Mouse (Mus musculus) hindbrain, embryonic 16.5 days (tissue): ENCODE results near the gene Dhrs7. TPM values are rescaled to one million over a fixed set of nuclear protein-coding genes. Genes with fewer than 3 reads are reported as not detected.
"Not testable (repeated sequence)": the region's sequence is repeated elsewhere in the genome, so short reads cannot be mapped to it uniquely, and the experiment has no call there.

Source experiments
- ATAC-seq: fragments of 200-750 bp; cut with Nextera tagmentation; 2 replicates; pipeline ENCODE4 v1.8.0; 2017; ENCODE audit warnings: moderate TSS enrichment, moderate library complexity
- H3K27ac ChIP-seq: fragments of 300-500 bp; sonication (generic); 2 replicates; pipeline ENCODE4 v1.5.1; 2014; ENCODE audit warnings: low read depth, mild to moderate bottlenecking, control low read depth, low read length, moderate library complexity
- H3K27me3 ChIP-seq: fragments of 300-500 bp; sonication (generic); replicated peaks from 2 replicates; pipeline ENCODE4 v1.6.1; 2014; ENCODE audit warnings: low read length; ENCODE audit not compliant: control insufficient read depth, insufficient read depth
- H3K36me3 ChIP-seq: fragments of 300-500 bp; sonication (generic); 2 replicates; pipeline ENCODE4 v1.6.1; 2014; ENCODE audit warnings: mild to moderate bottlenecking, low read length, moderate library complexity, mixed read lengths; ENCODE audit not compliant: control insufficient read depth, insufficient read depth
- H3K4me1 ChIP-seq: fragments of 300-500 bp; sonication (generic); 2 replicates; pipeline ENCODE4 v1.6.1; 2014; ENCODE audit warnings: low read depth, low read length; ENCODE audit not compliant: control insufficient read depth, insufficient read depth
- H3K4me2 ChIP-seq: fragments of 300-500 bp; sonication (generic); 2 replicates; pipeline ENCODE4 v1.6.1; 2014; ENCODE audit warnings: mild to moderate bottlenecking, low read length, control low read depth, moderate library complexity
- H3K4me3 ChIP-seq: fragments of 300-500 bp; sonication (generic); 2 replicates; pipeline ENCODE4 v1.5.1; 2014; ENCODE audit warnings: mild to moderate bottlenecking, low read length, control low read depth, moderate library complexity
- H3K9ac ChIP-seq: fragments of 300-500 bp; sonication (generic); 2 replicates; pipeline ENCODE4 v1.6.1; 2014; ENCODE audit warnings: low read depth, mild to moderate bottlenecking, control low read depth, low read length, moderate library complexity
- H3K9me3 ChIP-seq: fragments of 300-500 bp; sonication (generic); 2 replicates; pipeline ENCODE4 v1.6.1; 2014; ENCODE audit warnings: mild to moderate bottlenecking, low read length, moderate library complexity; ENCODE audit not compliant: control insufficient read depth
- WGBS: fragments of 180-500 bp; shearing (Covaris S2); extraction: QIAGEN DNeasy Blood & Tissue Kit; methylation state at CpG from one replicate; pipeline ENCODE4 v1.1.7; 2014; 5-methylcytosine and 5-hydroxymethylcytosine counted together
- polyA plus RNA-seq: library from polyadenylated mRNA; unstranded; fragments of >200 nt; fragmentation: Nextera tagmentation; extraction: Ambion mirVana; gene quantifications from 2 replicates; pipeline ENCODE4 v1.2.1, GENCODE M21; 2015

Dhrs7 gene
- polyA plus RNA-seq, 1 experiment from 2014 or later, result 22.7 TPM

DNA sequence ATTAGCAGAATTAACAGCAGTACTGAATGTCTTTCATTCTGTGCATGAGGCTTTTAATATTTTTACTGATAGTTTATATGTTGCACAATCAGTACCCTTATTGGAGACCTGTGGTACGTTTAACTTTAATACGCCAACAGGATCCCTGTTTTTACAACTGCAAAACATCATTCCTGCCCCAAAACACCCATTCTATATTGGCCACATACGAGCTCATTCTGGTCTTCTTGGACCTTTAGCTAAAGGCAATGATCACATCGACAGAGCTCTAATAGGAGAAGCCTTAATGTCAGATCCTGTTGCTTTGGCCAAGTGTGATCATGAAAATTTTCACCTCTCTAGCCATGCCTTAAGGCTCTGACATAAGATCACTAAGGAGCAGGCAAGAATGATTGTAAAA, 21.9 kb upstream of the Dhrs7 start:
- not testable (repeated sequence) for H3K4me2 ChIP-seq, H3K36me3 ChIP-seq, H3K4me3 ChIP-seq, H3K4me1 ChIP-seq, H3K9ac ChIP-seq, H3K27ac ChIP-seq, H3K27me3 ChIP-seq, ATAC-seq, H3K9me3 ChIP-seq
- 81% methylated on average over 4 of the region's 4 CpGs for WGBS

DNA sequence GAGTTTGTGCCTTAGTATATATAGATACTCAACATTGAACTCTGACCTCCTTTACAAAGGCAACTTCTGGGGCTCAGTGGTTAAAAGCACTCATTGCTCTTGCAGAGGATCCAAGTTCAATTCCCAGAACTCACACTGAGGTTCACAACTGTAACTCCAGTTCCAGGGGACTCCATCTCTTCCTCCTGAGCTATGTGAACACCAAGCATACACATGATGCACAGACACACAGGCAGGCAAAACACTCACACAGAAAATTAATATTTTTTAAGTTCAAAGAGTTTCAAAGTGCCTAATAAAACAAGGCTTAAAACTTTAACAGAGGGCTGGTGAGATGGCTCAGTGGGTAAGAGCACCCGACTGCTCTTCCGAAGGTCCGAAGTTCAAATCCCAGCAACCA, 18.9 kb upstream of the Dhrs7 start:
- Histone ChIP-seq H3K9ac (no peak overlapping the region), H3K27me3 (no peaks in the 10 kb centered on the region), H3K4me3 (no peak overlapping the region), H3K4me1 (no peaks in the 10 kb centered on the region), H3K9me3 (no peaks in the 10 kb centered on the region), H3K4me2 (no peak overlapping the region), H3K36me3 (no peaks in the 10 kb centered on the region), H3K27ac (no peak overlapping the region)
- 100% methylated on average over 3 of the region's 3 CpGs for WGBS
- no peak for ATAC-seq

DNA sequence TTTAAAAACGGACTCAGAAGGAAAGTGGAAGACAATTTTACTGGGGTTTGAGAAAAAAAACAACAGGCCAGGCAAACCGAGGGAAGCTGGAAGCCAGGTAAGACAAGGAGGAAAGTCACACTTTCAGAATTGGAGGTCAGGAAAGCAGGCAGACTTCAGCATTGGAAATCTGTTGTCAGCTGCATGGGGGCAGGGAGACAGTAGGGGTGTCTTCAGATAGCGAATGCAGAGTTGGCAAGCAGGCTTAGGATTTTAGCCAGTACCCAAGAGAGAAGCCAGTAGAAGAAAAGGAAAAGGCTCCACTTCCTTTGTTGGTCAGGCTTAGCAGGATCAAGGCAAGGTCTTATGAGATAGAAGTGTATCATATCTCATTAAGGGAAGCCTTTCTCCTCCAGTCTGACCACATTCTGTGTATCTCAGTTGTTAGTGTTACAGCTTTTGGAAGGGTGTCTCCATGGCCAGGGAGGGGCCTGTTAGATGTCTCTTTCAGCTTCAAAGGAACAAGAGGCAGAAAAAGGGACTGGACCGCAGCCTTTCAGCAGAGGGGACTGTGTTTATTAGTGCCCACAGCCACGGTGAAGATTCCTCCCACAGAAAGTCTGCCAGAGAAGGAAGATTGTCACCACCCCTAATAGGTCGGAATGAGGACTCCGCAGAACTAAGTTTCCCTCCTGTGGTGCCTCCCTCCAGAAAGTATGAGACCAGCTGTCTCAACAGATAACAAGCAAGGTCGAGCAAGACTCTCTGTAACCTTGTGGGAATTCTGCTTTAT, 18.0 kb upstream of the Dhrs7 start:
- ATAC-seq, result no peak
- no peaks in the 10 kb centered on the region for H3K4me1 ChIP-seq
- no peak overlapping the region for H3K9ac ChIP-seq
- no peaks in the 10 kb centered on the region for H3K9me3 ChIP-seq
- 58% methylated on average over 8 of the region's 8 CpGs for WGBS
- H3K27me3 ChIP-seq, result no peaks in the 10 kb centered on the region
- H3K27ac ChIP-seq, result no peak overlapping the region
- H3K4me3 ChIP-seq, result no peak overlapping the region
- H3K4me2 ChIP-seq, result no peak overlapping the region
- no peaks in the 10 kb centered on the region for H3K36me3 ChIP-seq

DNA sequence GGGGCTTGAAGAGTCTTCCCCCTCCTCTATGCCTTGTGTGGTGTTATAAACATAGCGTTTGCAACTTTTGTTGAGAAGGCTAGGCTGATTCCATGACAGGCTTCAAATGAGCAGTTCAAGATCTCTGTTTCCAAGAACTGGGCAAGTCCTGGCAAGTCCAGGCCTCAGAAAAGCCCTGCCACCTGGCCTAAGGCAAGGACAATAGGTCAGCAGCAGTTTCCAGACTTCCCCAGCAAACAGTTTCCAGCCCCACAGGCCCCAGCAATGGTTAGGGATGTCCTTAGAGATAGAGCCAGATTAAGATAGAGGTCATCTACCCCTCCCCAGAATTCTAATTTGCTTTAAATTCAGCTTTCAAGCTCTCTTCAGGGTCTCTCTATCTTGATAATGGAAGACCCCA, 17.2 kb upstream of the Dhrs7 start:
- H3K9ac ChIP-seq, result no peak overlapping the region
- no peak overlapping the region for H3K4me3 ChIP-seq
- no peak overlapping the region for H3K27ac ChIP-seq
- H3K4me1 ChIP-seq, result no peaks in the 10 kb centered on the region
- ATAC-seq, result no peak
- H3K27me3 ChIP-seq, result no peaks in the 10 kb centered on the region
- 95% methylated on average over 1 of the region's 1 CpGs for WGBS
- no peak overlapping the region for H3K4me2 ChIP-seq
- no peaks in the 10 kb centered on the region for H3K36me3 ChIP-seq
- no peaks in the 10 kb centered on the region for H3K9me3 ChIP-seq

DNA sequence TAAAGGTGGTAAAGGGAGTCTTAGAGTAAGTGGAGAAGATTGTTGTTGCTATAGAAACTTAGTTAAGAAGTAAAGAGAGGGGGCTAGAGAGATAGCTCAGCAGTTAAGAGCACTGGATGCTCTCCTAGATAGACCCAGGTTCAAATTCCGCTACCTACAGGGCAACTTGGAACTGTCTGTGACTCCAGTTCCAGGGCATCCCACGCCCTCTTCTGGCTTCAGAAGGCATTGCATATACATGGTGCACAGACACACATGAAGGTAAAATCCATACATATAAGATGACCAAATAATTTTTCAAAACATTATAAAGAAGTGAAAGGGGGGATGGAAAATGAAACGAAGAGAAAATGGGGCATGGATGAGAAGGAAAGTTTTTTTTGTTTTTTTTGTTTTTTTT, 14.9 kb upstream of the Dhrs7 start:
- H3K4me2 ChIP-seq, result no peak overlapping the region
- no peaks in the 10 kb centered on the region for H3K4me1 ChIP-seq
- H3K9me3 ChIP-seq, result no peaks in the 10 kb centered on the region
- no peak overlapping the region for H3K4me3 ChIP-seq
- WGBS, result 78% methylated on average over 3 of the region's 3 CpGs
- H3K27me3 ChIP-seq, result no peaks in the 10 kb centered on the region
- no peaks in the 10 kb centered on the region for H3K36me3 ChIP-seq
- H3K27ac ChIP-seq, result no peak overlapping the region
- ATAC-seq, result no peak
- H3K9ac ChIP-seq, result no peak overlapping the region

DNA sequence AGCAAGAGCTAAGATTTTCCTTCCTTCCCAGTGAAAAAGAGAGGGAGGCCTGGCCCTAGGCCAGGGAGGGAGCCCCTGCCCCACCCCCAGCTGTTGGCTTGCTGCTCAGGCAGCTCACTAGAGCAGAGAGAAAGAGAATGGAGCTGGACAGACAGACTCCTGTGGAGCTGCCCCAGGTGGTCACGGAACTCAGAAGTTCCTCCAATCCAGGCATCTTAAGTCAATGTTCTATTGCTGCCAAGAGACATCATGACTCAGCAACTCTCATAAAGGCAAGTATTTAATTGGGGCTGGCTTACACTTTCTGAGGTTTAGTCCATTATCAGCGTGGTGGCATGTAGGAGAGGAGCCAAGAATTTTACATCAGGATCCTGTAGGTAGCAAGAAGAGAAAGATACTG, 10.1 kb upstream of the Dhrs7 start:
- H3K27ac ChIP-seq, result no peak overlapping the region
- WGBS, result 70% methylated on average over 2 of the region's 2 CpGs
- H3K4me3 ChIP-seq, result no peak overlapping the region
- no peak for ATAC-seq
- no peaks in the 10 kb centered on the region for H3K27me3 ChIP-seq
- no peak overlapping the region for H3K9ac ChIP-seq
- no peaks in the 10 kb centered on the region for H3K9me3 ChIP-seq
- H3K36me3 ChIP-seq, result no peaks in the 10 kb centered on the region
- no peak overlapping the region for H3K4me2 ChIP-seq
- no peaks in the 10 kb centered on the region for H3K4me1 ChIP-seq

DNA sequence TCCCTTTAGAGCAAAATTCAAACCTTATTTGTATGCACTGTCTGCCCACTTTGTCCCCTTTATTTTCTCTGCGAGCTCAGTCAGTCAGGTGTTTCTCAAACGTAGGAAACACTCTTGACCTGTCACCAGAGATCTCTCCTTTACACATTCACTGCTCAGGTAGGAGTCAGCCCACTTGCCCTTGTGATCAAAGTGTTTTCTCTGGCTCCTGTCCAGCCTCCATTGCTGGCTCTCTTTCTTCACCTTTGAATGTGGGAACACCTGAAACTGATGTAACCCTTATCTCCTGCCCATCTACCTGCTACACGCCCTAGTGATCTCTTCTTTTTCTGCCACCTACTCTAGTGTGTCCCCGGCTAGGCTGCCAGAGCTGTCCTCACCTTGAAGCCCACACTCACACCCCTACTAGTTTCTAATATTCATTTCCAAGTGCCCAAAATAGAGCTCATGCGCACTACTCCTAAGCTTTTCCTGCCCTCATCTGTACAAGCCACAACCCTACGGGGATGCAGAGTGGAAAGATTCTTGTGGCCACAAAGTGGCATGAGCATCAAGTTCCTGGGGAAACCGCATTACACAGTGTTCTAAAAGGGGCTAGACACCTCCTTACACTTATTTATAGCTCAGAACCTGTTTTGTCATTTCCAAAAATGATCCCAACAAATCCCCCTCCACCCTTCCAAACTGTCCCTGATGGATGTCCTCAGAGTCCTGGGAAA, 9.5 kb upstream of the Dhrs7 start:
- Histone ChIP-seq H3K9ac (no peak overlapping the region), H3K36me3 (no peaks in the 10 kb centered on the region), H3K27ac (no peak overlapping the region), H3K4me2 (no peak overlapping the region), H3K4me3 (no peak overlapping the region), H3K9me3 (no peaks in the 10 kb centered on the region), H3K4me1 (no peaks in the 10 kb centered on the region), H3K27me3 (no peaks in the 10 kb centered on the region)
- no peak for ATAC-seq
- WGBS, result 81% methylated on average over 7 of the region's 7 CpGs

DNA sequence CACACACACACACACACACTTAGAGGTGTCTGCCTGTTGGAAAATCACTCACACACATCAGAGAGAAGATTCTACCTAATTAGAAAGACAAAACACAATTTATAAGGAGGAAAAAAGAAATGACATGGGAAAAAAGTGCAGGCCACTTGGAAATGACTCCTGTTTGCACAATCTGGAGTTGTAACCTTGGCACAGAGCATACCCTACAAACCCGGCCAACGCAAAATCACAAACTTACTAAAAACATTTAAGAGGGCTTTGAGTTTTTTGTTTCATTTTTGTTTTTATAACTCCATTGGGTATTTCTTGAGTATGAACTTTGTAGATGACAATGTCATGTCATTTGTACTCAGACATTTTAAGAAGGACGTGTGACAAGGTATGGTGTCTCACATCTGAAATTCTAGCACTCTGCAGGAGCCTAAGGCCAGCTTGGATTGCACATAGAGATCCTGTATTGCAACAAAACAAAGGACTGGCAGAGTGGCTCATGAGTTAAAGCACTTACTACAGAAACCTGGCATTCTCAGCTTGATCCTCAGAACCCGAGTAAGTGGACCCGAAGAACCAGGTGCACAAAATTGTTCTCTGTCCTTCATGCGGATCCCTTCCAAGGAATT, 6.9 kb upstream of the Dhrs7 start:
- WGBS, result 91% methylated on average over 6 of the region's 6 CpGs

DNA sequence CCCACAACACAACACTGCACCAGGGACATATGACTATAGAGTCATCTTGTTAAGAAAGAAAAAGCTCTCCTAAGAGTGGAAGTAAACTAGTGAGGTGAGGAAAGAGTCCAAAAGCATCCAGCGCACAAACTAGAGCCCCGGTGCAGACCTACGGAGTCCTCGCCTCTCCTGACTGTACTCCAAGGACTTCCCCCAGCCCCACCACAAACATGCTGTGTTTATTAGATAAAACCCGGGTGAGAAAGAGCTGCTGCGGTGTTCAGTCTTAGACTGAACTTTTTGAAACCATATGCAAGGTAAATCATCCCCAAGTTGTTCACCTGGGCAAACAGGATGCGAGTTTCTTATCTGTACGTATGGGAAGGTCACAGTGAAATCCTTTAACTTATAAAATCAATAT, 6.2 kb upstream of the Dhrs7 start:
- no peak overlapping the region for H3K4me3 ChIP-seq
- 93% methylated on average over 8 of the region's 8 CpGs for WGBS

More for the DNA sequence above, 6.9 kb upstream of the Dhrs7 start:
- H3K9ac ChIP-seq, result no peak overlapping the region
- no peak overlapping the region for H3K4me2 ChIP-seq
- H3K36me3 ChIP-seq, result no peaks in the 10 kb centered on the region
- H3K4me1 ChIP-seq, result no peaks in the 10 kb centered on the region
- H3K4me3 ChIP-seq, result no peak overlapping the region
- no peaks in the 10 kb centered on the region for H3K9me3 ChIP-seq
- ATAC-seq, result no peak
- no peak overlapping the region for H3K27ac ChIP-seq
- H3K27me3 ChIP-seq, result no peaks in the 10 kb centered on the region

More for the DNA sequence above, 6.2 kb upstream of the Dhrs7 start:
- H3K9ac ChIP-seq, result no peak overlapping the region
- ATAC-seq, result no peak
- no peaks in the 10 kb centered on the region for H3K36me3 ChIP-seq
- H3K9me3 ChIP-seq, result no peaks in the 10 kb centered on the region
- H3K4me1 ChIP-seq, result no peaks in the 10 kb centered on the region
- H3K4me2 ChIP-seq, result no peak overlapping the region
- no peaks in the 10 kb centered on the region for H3K27me3 ChIP-seq
- no peak overlapping the region for H3K27ac ChIP-seq
